Mouse (Mus musculus) heart, embryonic 11.5 days (tissue): ENCODE measurements around the gene Chst8. TPM values are rescaled to one million over a fixed set of nuclear protein-coding genes. Genes with fewer than 3 reads are reported as not detected.

ENCODE experiments used
- ATAC-seq: fragments of 200-750 bp; cut with Nextera tagmentation; replicated peaks from 2 replicates; pipeline ENCODE4 v1.8.0; 2017; ENCODE audit warnings: moderate library complexity; ENCODE audit not compliant: insufficient number of reproducible peaks, low FRiP score, low TSS enrichment
- H3K27ac ChIP-seq: fragments of 300-500 bp; sonication (generic); 2 replicates; pipeline ENCODE4 v1.5.1; 2014; ENCODE audit warnings: mild to moderate bottlenecking, low read depth, low read length
- H3K27me3 ChIP-seq: fragments of 300-500 bp; sonication (generic); 2 replicates; pipeline ENCODE4 v1.6.1; 2014; ENCODE audit warnings: mild to moderate bottlenecking, low read length, mixed read lengths; ENCODE audit not compliant: control insufficient read depth, insufficient read depth
- H3K36me3 ChIP-seq: fragments of 300-500 bp; sonication (generic); 2 replicates; pipeline ENCODE4 v1.6.1; 2014; ENCODE audit warnings: mild to moderate bottlenecking, low read length, moderate library complexity, mixed read lengths; ENCODE audit not compliant: control insufficient read depth, insufficient read depth
- H3K4me1 ChIP-seq: fragments of 300-500 bp; sonication (generic); 2 replicates; pipeline ENCODE4 v1.6.1; 2014; ENCODE audit warnings: low read length; ENCODE audit not compliant: control insufficient read depth, insufficient read depth
- H3K4me2 ChIP-seq: fragments of 300-500 bp; sonication (generic); 2 replicates; pipeline ENCODE4 v1.6.1; 2014; ENCODE audit warnings: mild to moderate bottlenecking, moderate library complexity
- H3K4me3 ChIP-seq: fragments of 300-500 bp; sonication (generic); 2 replicates; pipeline ENCODE4 v1.5.1; 2014; ENCODE audit warnings: low read depth, low read length
- H3K9ac ChIP-seq: fragments of 300-500 bp; sonication (generic); 2 replicates; pipeline ENCODE4 v1.6.1; 2014; ENCODE audit warnings: mild to moderate bottlenecking, low read depth, low read length, moderate library complexity
- H3K9me3 ChIP-seq: fragments of 300-500 bp; sonication (generic); replicated peaks from 2 replicates; pipeline ENCODE4 v1.6.1; 2016; ENCODE audit warnings: low read length; ENCODE audit not compliant: control insufficient read depth
- WGBS: fragments of 180-500 bp; shearing (Covaris S2); extraction: QIAGEN DNeasy Blood & Tissue Kit; methylation state at CpG from one replicate; pipeline ENCODE4 v1.1.7; 2014; ENCODE audit not compliant: insufficient replicate concordance; 5-methylcytosine and 5-hydroxymethylcytosine counted together
- polyA plus RNA-seq: library from polyadenylated mRNA; unstranded; fragments of >200 nt; fragmentation: Nextera tagmentation; extraction: Ambion mirVana; gene quantifications from 2 replicates; pipeline ENCODE4 v1.2.1, GENCODE M21; 2014

Gene Chst8
- polyA plus RNA-seq, 1 experiment from 2014 or later, result 1.6 TPM

DNA sequence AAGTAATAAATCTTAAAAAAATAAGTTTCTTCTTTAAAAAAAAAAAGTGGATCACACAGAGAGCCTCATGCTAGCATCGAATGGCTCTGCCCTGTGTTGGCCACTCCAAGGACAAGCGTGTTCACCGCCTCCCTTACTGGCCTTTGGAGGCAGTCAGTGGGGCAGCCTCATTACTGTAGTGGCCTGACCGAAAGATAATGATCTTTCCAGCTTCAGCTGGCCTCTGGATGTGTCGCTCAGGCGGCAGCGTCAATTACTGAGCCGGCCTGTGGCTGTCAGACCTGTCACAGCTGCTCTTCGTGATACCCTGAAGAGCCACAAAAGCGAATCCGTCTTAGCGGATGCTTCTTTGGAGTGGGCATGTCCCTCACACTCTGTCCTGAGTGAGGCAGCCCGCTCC, 122.4 kb downstream of the Chst8 start:
- no peak overlapping the region for H3K4me2 ChIP-seq
- no peak overlapping the region for H3K4me3 ChIP-seq
- no peaks in the 10 kb centered on the region for H3K36me3 ChIP-seq
- no peak for ATAC-seq
- WGBS, result 31% methylated on average over 13 of the region's 13 CpGs
- H3K9me3 ChIP-seq, result no peaks in the 10 kb centered on the region
- peaks cover 5% of the 10 kb centered on the region; the same call in 1 of the 2 replicates for H3K4me1 ChIP-seq
- H3K27me3 ChIP-seq, result no peaks in the 10 kb centered on the region
- H3K9ac ChIP-seq, result no peak overlapping the region
- no peak overlapping the region for H3K27ac ChIP-seq

DNA sequence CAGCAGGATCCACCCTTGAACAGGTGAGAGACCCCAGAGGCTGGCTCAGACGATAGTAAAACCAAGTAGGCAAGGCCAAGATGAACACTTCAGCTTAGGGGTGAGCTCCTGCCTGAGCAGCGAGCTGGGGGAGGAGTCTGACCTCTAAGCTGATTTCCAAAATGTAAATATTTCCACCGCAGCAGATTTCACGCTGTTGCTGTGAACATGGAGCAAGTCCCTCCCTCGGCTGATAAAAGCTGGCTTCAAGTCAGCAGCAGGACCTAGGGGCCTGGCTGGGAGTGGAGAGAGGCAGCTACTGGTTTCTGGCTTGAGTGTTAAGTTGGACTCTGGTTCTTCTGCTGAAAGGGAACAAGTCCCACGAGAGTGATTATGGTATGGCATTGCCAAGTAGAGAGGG, 123.5 kb downstream of the Chst8 start:
- Histone ChIP-seq H3K27ac (no peak overlapping the region), H3K9me3 (no peaks in the 10 kb centered on the region), H3K9ac (no peak overlapping the region), H3K4me3 (no peak overlapping the region), H3K4me2 (no peak overlapping the region), H3K4me1 (peaks cover 5% of the 10 kb centered on the region; the same call in 1 of the 2 replicates), H3K36me3 (no peaks in the 10 kb centered on the region), H3K27me3 (peaks cover 2% of the 10 kb centered on the region; the same call in 1 of the 2 replicates)
- no peak for ATAC-seq
- 9% methylated on average over 6 of the region's 6 CpGs for WGBS

DNA sequence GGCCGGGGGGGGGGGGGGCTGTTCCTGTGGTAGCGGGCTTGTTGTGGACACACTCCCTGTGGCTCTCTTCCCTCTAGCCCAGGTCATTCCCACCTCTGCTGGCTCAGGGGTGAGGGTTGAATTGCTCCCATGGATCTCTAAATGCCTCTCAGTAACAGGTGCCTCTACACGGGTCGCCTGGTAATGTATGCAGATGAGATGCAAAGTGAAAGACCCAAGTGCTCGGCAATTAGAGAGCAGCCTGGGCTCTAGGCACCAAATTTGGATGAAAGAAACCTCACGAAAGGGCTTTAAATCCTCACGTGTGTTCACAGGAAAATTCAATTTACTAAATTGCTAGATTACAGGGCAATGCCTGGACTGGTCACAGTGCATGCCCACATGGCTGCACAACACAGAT, 126.7 kb downstream of the Chst8 start:
- no peak for ATAC-seq
- no peaks in the 10 kb centered on the region for H3K9me3 ChIP-seq
- WGBS, result 43% methylated on average over 7 of the region's 7 CpGs
- no peak overlapping the region for H3K27ac ChIP-seq
- peaks cover 2% of the 10 kb centered on the region; the same call in 1 of the 2 replicates for H3K27me3 ChIP-seq
- no peaks in the 10 kb centered on the region for H3K36me3 ChIP-seq
- H3K4me1 ChIP-seq, result peaks cover 5% of the 10 kb centered on the region; the same call in 1 of the 2 replicates
- H3K9ac ChIP-seq, result no peak overlapping the region
- no peak overlapping the region for H3K4me3 ChIP-seq
- H3K4me2 ChIP-seq, result no peak overlapping the region

DNA sequence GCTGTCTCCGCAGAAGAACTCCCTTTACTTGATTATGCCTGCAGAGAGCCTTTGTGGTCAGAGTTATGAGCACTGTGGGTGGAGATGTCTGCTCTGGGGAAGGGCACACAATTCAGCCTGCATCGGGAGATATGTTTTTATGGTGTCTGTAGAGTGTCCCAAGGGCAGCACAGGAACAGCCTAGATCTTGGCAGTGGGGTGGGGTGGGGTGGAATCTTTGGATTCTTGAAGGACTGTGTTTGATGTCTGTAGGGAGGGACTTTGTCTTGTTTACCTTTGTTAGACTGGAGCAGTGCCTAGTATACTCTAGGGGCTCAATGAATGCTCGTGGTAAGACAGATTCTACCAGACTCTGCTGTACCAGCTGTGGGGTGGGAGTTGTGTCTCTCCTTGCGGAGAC, 127.3 kb downstream of the Chst8 start:
- Histone ChIP-seq H3K36me3 (no peaks in the 10 kb centered on the region), H3K9ac (no peak overlapping the region), H3K4me3 (no peak overlapping the region), H3K4me2 (no peak overlapping the region), H3K4me1 (0 out of 2 replicates have a peak, but pooled peaks cover 2% of the 10 kb centered on the region), H3K27me3 (peaks cover 7% of the 10 kb centered on the region; the same call in 1 of the 2 replicates), H3K27ac (no peak overlapping the region), H3K9me3 (no peaks in the 10 kb centered on the region)
- 62% methylated on average over 4 of the region's 4 CpGs for WGBS
- ATAC-seq, result no peak

DNA sequence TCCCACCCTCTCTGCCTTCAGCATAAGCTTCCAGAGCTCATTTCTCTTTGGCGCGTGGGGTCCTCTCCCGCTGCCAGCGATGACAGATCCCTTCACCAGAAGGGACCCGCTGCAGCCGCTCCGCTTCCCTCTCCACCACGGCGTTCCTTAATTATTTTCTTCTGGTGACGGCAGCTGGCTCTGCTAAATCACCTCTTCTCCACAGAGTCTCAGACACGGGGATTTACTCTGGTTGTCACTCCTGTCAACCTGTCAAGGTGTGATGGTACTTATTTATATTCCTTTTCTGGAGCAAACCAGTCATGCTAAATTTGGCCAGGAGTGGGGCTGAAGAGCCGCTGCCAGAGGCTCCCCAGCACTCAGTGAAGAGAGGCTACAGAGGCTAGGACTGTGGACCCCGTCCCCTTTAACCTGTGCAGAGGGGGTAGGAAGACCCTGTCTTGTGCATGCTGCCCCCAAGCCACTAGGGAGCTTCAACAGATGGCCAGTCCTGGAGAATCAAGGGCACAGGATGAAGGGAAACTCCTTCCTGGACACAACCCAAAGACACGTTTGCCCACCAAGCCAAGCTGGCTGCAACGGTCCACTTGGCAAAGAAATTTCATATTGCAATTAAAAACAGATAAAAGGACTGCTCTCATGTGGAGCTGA, 131.6 kb downstream of the Chst8 start:
- Histone ChIP-seq H3K9ac (no peak overlapping the region), H3K4me1 (no peaks in the 10 kb centered on the region), H3K27me3 (peaks cover 12% of the 10 kb centered on the region), H3K27ac (no peak overlapping the region), H3K36me3 (no peaks in the 10 kb centered on the region), H3K9me3 (no peaks in the 10 kb centered on the region), H3K4me2 (no peak overlapping the region; the same call in 1 of the 2 replicates), H3K4me3 (no peak overlapping the region)
- ATAC-seq, result no peak
- WGBS, result 40% methylated on average over 15 of the region's 15 CpGs

DNA sequence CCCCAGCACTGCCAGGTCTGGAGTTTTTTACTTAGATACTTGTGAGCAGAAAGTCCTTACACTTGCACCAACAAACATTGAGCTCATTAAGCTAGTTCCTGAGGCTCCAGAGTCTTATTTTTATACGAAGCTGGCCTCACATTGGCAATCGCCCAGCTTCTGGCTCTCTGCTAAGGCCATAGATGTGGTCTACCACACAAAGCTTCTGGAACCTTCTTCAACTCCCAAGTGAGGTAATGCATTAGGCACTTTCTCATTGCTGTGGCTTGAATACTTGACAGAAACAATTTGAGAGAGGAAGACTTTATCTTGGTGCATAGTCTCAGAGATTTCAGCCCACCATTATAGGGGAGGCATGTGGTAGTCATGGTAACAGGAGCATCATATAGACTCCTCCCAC, 132.6 kb downstream of the Chst8 start:
- no peak overlapping the region for H3K4me3 ChIP-seq

DNA sequence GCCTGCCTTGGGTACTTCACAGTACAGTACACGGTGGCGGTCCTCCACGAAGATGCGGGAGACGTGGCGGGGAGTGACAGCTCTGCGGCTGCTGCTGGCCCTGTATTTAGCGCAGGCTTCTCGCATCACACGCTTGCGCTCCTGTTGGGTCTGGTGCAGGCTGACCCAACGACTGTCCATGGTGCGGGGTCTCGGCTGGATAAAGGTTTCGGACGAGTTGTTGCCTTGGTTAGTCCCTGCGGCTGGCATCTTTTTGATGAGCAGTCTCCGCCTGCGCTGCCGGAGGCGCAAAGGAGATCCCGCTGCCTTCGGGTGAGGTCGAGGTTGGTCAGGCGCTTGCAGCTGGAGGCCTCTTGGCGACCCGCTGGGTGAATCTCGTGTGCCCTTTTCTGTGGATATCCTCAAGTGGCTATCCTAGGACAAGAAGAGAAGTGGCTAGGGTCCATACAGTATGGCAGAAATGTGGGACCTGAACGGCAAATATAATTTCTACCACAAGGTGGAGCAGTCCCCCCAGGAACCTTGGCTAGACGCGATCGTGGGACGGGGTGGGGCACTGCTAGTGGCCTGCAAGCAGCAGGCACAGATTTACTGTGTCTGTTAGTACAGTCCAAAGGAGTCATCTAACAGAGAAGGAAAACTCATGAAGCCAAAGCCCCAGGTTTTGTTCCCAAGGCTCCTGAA, 136.5 kb downstream of the Chst8 start:
- H3K4me2 ChIP-seq, result peak overlapping the region; percentile 49
- WGBS, result 10% methylated on average over 33 of the region's 33 CpGs
- ATAC-seq, result no peak
- H3K36me3 ChIP-seq, result no peaks in the 10 kb centered on the region
- H3K4me1 ChIP-seq, result no peaks in the 10 kb centered on the region
- peak overlapping the region; percentile 21 for H3K4me3 ChIP-seq
- H3K27me3 ChIP-seq, result peaks cover 42% of the 10 kb centered on the region
- no peak overlapping the region for H3K27ac ChIP-seq
- no peak overlapping the region for H3K9ac ChIP-seq
- H3K9me3 ChIP-seq, result no peaks in the 10 kb centered on the region

More for the DNA sequence above, 132.6 kb downstream of the Chst8 start:
- Histone ChIP-seq H3K9ac (no peak overlapping the region), H3K9me3 (no peaks in the 10 kb centered on the region), H3K27ac (no peak overlapping the region), H3K4me1 (no peaks in the 10 kb centered on the region), H3K36me3 (no peaks in the 10 kb centered on the region), H3K27me3 (peaks cover 23% of the 10 kb centered on the region), H3K4me2 (no peak overlapping the region)
- ATAC-seq, result no peak
- WGBS, result 65% methylated on average over 2 of the region's 2 CpGs

DNA sequence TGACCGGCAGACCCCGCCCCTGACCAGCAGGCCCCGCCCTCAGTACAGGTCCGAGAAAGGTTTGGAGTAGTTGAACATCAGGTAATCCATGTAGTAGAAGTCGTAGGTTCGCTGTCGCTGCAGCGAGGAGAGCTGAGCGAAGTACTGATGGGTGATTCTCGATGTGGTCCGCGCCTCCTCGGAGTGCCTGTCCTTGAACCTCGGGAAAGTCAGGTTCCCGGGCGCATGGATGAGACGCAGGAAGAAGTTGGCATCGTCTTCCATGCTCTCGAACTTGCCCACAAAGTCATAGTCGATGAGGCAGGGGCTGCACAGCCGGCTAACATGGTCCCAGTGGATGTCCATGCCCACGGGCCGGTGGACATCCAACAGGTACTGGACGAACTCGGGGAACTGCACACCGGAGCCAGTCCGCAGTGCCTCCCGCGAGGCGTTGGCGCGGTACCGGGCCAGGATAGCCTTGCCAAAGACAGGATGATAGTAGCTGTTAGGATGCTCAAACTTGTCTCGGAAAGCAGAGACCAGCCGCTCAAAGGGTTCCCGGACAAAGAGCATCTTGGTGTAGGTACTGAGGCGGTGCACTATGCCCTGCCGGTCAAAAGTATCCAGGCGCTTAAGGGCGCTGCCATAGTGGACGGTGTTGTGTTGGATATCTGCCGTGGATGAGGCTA, 137.3 kb downstream of the Chst8 start:
- no peak for ATAC-seq
- H3K9me3 ChIP-seq, result no peaks in the 10 kb centered on the region
- H3K4me2 ChIP-seq, result peak overlapping the region; percentile 49
- no peak overlapping the region for H3K9ac ChIP-seq
- H3K4me3 ChIP-seq, result peak overlapping the region; percentile 21; the same call in 1 of the 2 replicates
- peaks cover 38% of the 10 kb centered on the region for H3K27me3 ChIP-seq
- H3K4me1 ChIP-seq, result no peaks in the 10 kb centered on the region
- H3K36me3 ChIP-seq, result no peaks in the 10 kb centered on the region
- 14% methylated on average over 42 of the region's 42 CpGs for WGBS
- no peak overlapping the region for H3K27ac ChIP-seq
